Mouse (Mus musculus) hematopoietic stem cell, adult 5-6 weeks (primary cell): ENCODE measurements at regions not wholly inside any gene's neighbourhood (a gene's known extent, or its start where the extent isn't known, plus 50 kb on each side); places are given as distances from the start of the nearest gene placed in this dataset.

Experiments
- ATAC-seq, 2 experiments: fragments of 125-278 bp in 1 of 2; replicated peaks in 1 of 2; 2 replicates each; pipeline ENCODE4 v1.8.0; 2016 to 2017; ENCODE audit warnings: inconsistent platforms in 2 of 2, mild to moderate bottlenecking in 2 of 2, moderate number of reproducible peaks in 2 of 2, low read depth in 1 of 2, moderate TSS enrichment in 1 of 2; ENCODE audit not compliant: low FRiP score in 2 of 2, poor library complexity in 2 of 2, severe bottlenecking in 2 of 2, insufficient read depth in 1 of 2, low TSS enrichment in 1 of 2

DNA sequence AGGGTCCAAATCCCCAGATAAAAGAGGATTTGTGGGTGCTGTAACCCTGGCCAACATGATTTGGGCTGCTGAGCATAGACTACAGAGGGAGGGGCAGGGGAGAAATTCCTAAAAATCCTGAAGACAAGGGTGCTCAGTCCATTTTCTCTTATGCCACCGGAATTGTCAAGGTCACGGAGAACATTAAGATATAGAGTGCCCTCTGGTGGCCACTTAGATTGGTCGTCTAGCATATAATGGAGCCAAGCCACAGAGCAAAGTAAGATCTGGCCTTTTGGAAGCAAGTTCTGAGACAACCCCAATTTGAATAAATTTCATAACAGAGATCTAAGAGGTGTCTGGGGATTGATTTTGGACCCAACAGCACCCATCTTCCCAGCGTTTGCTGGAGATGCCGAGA lies 250.0 kb downstream of the Prr32 start:
- ATAC-seq: peak in 1 of 2 experiments; percentile 32; a peak in 2 of 4 replicates
